Mouse (Mus musculus) G1E (cell line): Measurements from ENCODE around the gene Zkscan5.
"Not testable (repeated sequence)": the region's sequence is repeated elsewhere in the genome, so short reads cannot be mapped to it uniquely, and the experiment has no call there.

Source experiments
- CTCF ChIP-seq: IDR thresholded peaks from 2 replicates; pipeline ENCODE4 v1.5.1; 2012; ENCODE audit warnings: low read depth, low read length, inconsistent platforms, mixed read lengths
- GATA1 ChIP-seq: IDR thresholded peaks from 2 replicates; pipeline ENCODE4 v1.6.1; 2012; ENCODE audit warnings: borderline replicate concordance, low read length, inconsistent platforms, mixed read lengths
- GATA2 ChIP-seq: IDR thresholded peaks from 2 replicates; pipeline ENCODE4 v1.6.1; 2012; ENCODE audit warnings: low read depth, low read length, inconsistent platforms, borderline replicate concordance
- POLR2AphosphoS5 ChIP-seq: IDR thresholded peaks from 2 replicates; pipeline ENCODE4 v1.6.1; 2012; ENCODE audit warnings: low read depth, low read length, inconsistent platforms; ENCODE audit not compliant: insufficient replicate concordance
- TAL1 ChIP-seq: conservative IDR thresholded peaks from 2 replicates; pipeline ENCODE4 v1.6.1; 2012; ENCODE audit warnings: low read depth, low read length, inconsistent platforms, mixed read lengths

GRCm38 (mm10) chr5:145229283-145229682 is 24.9 kb downstream of the Zkscan5 start:
- TF ChIP-seq GATA1, CTCF, TAL1, POLR2AphosphoS5, GATA2: not testable (repeated sequence)
